Mouse (Mus musculus): ENCODE measurements around the gene Prg2. TPM values are rescaled to one million over a fixed set of nuclear protein-coding genes. Genes with fewer than 3 reads are reported as not detected.

Prg2 gene
- polyA plus RNA-seq, 1 experiment = not detected

DNA sequence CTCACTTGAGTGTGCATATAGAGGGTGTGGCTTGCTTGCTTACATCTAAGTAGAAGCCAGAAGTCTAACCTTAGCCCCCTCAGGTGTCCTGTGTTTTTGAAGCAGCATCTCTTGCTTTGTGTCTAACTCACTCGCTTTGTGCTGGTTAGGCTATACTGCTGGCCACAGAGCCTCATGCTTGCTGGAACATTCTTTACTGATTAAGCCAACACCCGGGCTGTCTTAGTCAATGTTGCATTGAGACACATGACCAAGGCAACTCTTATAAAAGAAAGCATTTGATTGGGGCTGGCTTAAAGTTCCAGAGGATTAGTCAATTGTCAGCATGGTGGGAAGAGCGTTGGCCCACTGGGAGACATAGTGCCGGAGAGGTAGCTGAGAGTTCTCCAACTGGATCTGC is 38.5 kb upstream of the Prg2 start:
- Histone ChIP-seq H3K79me3 (ENCODE audit: low read depth) (no peaks in the 10 kb centered on the region), H3K36me3 (ENCODE audit: control insufficient read depth, insufficient read depth) (no peaks in the 10 kb centered on the region)
- TF ChIP-seq CTCF (IDR thresholded peaks at IDR 0.05; ENCODE audit: control insufficient read depth, insufficient read depth, insufficient read length) (no peak), MAX (IDR thresholded peaks at IDR 0.05) (no peak), USF1 (IDR thresholded peaks at IDR 0.05; ENCODE audit: low read depth) (no peak), MYOG (IDR thresholded peaks at IDR 0.05; ENCODE audit: control insufficient read depth, extremely low read depth, insufficient read length) (no peak), CEBPB (IDR thresholded peaks at IDR 0.05; ENCODE audit: low read depth) (no peak), MYOD1 (IDR thresholded peaks at IDR 0.05; ENCODE audit: control insufficient read depth, insufficient read length, low read depth) (no peak), FOSL1 (IDR thresholded peaks at IDR 0.05; ENCODE audit: insufficient read depth, low read length, poor library complexity, severe bottlenecking) (no peak)

DNA sequence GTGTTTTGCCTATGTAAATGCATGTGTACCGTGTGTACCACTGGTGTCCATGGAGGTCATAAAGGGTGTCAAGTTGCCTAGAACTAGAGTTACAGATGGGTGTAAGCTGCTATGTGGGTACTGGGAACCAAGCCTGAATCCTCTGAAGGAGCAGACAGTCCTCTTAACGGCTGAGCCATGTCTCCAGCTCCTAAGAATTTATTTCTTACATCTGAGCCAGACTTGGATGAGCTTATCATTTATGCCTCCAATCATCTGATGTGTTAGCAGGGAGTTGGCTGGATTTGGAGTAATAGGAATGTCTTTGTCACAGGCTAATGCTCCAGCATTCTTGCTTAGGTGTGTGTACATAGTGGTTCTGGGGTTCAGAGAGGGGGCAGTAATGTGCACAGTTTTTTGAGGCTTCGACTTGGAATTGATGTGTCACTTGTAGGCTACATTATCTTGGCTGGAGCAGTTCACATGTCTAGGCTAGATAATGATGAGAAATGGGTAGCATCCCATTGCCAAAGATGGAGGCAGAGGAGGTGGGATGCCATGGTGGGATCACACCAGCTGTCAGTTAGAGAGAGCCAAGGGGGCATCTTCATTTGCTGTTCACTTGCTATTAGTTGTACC is 33.0 kb upstream of the Prg2 start:
- no peaks in the 10 kb centered on the region for H3K36me3 ChIP-seq (ENCODE audit: control insufficient read depth, insufficient read depth)
- H3K79me3 ChIP-seq (ENCODE audit: low read depth) = no peaks in the 10 kb centered on the region

More for the DNA sequence above, 38.5 kb upstream of the Prg2 start:
- Histone ChIP-seq H3ac (ENCODE audit: control insufficient read depth, insufficient read length, low read depth) (no peak overlapping the region), H3K27me3 (ENCODE audit: control insufficient read depth, insufficient read depth, insufficient read length) (no peaks in the 10 kb centered on the region), H3K79me2 (ENCODE audit: control insufficient read depth, insufficient read depth) (no peaks in the 10 kb centered on the region), H3K4me3 (ENCODE audit: insufficient read depth, poor library complexity, severe bottlenecking) (no peak overlapping the region)

DNA sequence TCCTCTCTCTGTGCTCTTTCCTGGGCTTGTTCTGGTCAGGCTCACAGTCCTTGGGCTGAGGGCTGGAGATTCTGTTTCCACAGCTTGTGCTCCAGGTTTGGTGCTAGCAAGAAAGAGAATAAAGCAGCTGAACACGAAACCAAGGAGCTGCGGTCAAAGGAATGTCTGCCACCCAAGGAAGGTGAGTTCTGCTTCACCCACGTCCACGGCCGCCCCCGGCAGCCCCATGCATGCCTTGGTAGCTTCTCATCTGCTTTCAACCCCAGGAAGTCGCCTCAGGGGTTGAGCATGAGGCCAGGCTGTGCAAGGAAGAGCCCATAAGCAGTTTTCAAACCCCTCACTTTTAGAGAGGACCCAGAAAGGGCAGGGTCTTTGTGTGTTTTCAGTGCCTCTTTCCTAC is 32.0 kb upstream of the Prg2 start:
- Histone ChIP-seq H3K27me3 (ENCODE audit: control insufficient read depth, insufficient read depth, insufficient read length) (no peaks in the 10 kb centered on the region), H3K79me3 (ENCODE audit: low read depth) (no peaks in the 10 kb centered on the region), H3K36me3 (ENCODE audit: control insufficient read depth, insufficient read depth) (no peaks in the 10 kb centered on the region), H3K4me3 (ENCODE audit: insufficient read depth, poor library complexity, severe bottlenecking) (no peak overlapping the region), H3K79me2 (ENCODE audit: control insufficient read depth, insufficient read depth) (no peaks in the 10 kb centered on the region), H3ac (ENCODE audit: control insufficient read depth, insufficient read length, low read depth) (no peak overlapping the region)
- no peak for TF ChIP-seq MYOG (IDR thresholded peaks at IDR 0.05; ENCODE audit: control insufficient read depth, extremely low read depth, insufficient read length)
- TF ChIP-seq USF1 (IDR thresholded peaks at IDR 0.05; ENCODE audit: low read depth) = no peak
- no peak for TF ChIP-seq CEBPB (IDR thresholded peaks at IDR 0.05; ENCODE audit: low read depth)
- no peak for TF ChIP-seq FOSL1 (IDR thresholded peaks at IDR 0.05; ENCODE audit: insufficient read depth, low read length, poor library complexity, severe bottlenecking)
- no peak for TF ChIP-seq MAX (IDR thresholded peaks at IDR 0.05)
- no peak for TF ChIP-seq CTCF (IDR thresholded peaks at IDR 0.05; ENCODE audit: control insufficient read depth, insufficient read depth, insufficient read length)
- no peak for TF ChIP-seq MYOD1 (IDR thresholded peaks at IDR 0.05; ENCODE audit: control insufficient read depth, insufficient read length, low read depth)

More for the DNA sequence above, 33.0 kb upstream of the Prg2 start:
- Histone ChIP-seq H3K79me2 (ENCODE audit: control insufficient read depth, insufficient read depth) (no peaks in the 10 kb centered on the region), H3ac (ENCODE audit: control insufficient read depth, insufficient read length, low read depth) (no peak overlapping the region), H3K27me3 (ENCODE audit: control insufficient read depth, insufficient read depth, insufficient read length) (no peaks in the 10 kb centered on the region), H3K4me3 (ENCODE audit: insufficient read depth, poor library complexity, severe bottlenecking) (no peak overlapping the region)
- TF ChIP-seq FOSL1 (IDR thresholded peaks at IDR 0.05; ENCODE audit: insufficient read depth, low read length, poor library complexity, severe bottlenecking) = no peak
- TF ChIP-seq MYOG (IDR thresholded peaks at IDR 0.05; ENCODE audit: control insufficient read depth, extremely low read depth, insufficient read length) = no peak
- TF ChIP-seq MAX (IDR thresholded peaks at IDR 0.05) = no peak
- TF ChIP-seq USF1 (IDR thresholded peaks at IDR 0.05; ENCODE audit: low read depth) = no peak
- no peak for TF ChIP-seq CEBPB (IDR thresholded peaks at IDR 0.05; ENCODE audit: low read depth)
- no peak for TF ChIP-seq MYOD1 (IDR thresholded peaks at IDR 0.05; ENCODE audit: control insufficient read depth, insufficient read length, low read depth)
- TF ChIP-seq CTCF (IDR thresholded peaks at IDR 0.05; ENCODE audit: control insufficient read depth, insufficient read depth, insufficient read length) = no peak

GRCm38 (mm10) chr2:84948721-84949120 is 31.5 kb upstream of the Prg2 start:
- no peak for TF ChIP-seq CEBPB (IDR thresholded peaks at IDR 0.05; ENCODE audit: low read depth)
- no peak for TF ChIP-seq FOSL1 (IDR thresholded peaks at IDR 0.05; ENCODE audit: insufficient read depth, low read length, poor library complexity, severe bottlenecking)
- no peak for TF ChIP-seq MYOG (IDR thresholded peaks at IDR 0.05; ENCODE audit: control insufficient read depth, extremely low read depth, insufficient read length)
- no peak for TF ChIP-seq MAX (IDR thresholded peaks at IDR 0.05)
- TF ChIP-seq CTCF (IDR thresholded peaks at IDR 0.05; ENCODE audit: control insufficient read depth, insufficient read depth, insufficient read length) = no peak
- TF ChIP-seq MYOD1 (IDR thresholded peaks at IDR 0.05; ENCODE audit: control insufficient read depth, insufficient read length, low read depth) = no peak
- TF ChIP-seq USF1 (IDR thresholded peaks at IDR 0.05; ENCODE audit: low read depth) = no peak
- Histone ChIP-seq H3K27me3 (ENCODE audit: control insufficient read depth, insufficient read depth, insufficient read length) (no peaks in the 10 kb centered on the region), H3K36me3 (ENCODE audit: control insufficient read depth, insufficient read depth) (no peaks in the 10 kb centered on the region), H3ac (ENCODE audit: control insufficient read depth, insufficient read length, low read depth) (no peak overlapping the region), H3K4me3 (ENCODE audit: insufficient read depth, poor library complexity, severe bottlenecking) (no peak overlapping the region), H3K79me3 (ENCODE audit: low read depth) (no peaks in the 10 kb centered on the region), H3K79me2 (ENCODE audit: control insufficient read depth, insufficient read depth) (no peaks in the 10 kb centered on the region)

DNA sequence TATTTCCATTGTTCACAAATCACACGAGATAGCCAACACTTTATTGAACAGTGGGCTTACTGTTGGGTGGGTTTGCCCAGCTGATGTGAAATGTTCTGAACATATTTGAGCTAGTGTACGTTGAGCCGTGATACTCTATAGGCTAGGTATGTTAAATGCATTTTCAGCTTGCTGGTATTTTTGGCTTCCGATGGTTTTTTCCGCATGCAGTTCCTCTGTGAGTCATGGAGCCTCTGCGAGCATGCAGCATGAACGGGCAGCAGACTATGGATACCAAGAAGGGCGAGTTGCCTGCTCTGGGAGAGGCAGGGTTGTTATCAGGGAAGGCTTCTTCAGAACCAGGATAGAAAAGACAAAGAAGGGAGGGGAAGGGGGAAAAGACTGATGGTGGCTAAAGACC is 29.2 kb upstream of the Prg2 start:
- Histone ChIP-seq H3K79me3 (ENCODE audit: low read depth) (no peaks in the 10 kb centered on the region), H3K27me3 (ENCODE audit: control insufficient read depth, insufficient read depth, insufficient read length) (no peaks in the 10 kb centered on the region), H3K4me3 (ENCODE audit: insufficient read depth, poor library complexity, severe bottlenecking) (no peak overlapping the region), H3K79me2 (ENCODE audit: control insufficient read depth, insufficient read depth) (no peaks in the 10 kb centered on the region), H3K36me3 (ENCODE audit: control insufficient read depth, insufficient read depth) (no peaks in the 10 kb centered on the region), H3ac (ENCODE audit: control insufficient read depth, insufficient read length, low read depth) (no peak overlapping the region)
- TF ChIP-seq CEBPB (IDR thresholded peaks at IDR 0.05; ENCODE audit: low read depth) (no peak), CTCF (IDR thresholded peaks at IDR 0.05; ENCODE audit: control insufficient read depth, insufficient read depth, insufficient read length) (no peak), MYOG (IDR thresholded peaks at IDR 0.05; ENCODE audit: control insufficient read depth, extremely low read depth, insufficient read length) (no peak), MAX (IDR thresholded peaks at IDR 0.05) (no peak), USF1 (IDR thresholded peaks at IDR 0.05; ENCODE audit: low read depth) (no peak), MYOD1 (IDR thresholded peaks at IDR 0.05; ENCODE audit: control insufficient read depth, insufficient read length, low read depth) (no peak), FOSL1 (IDR thresholded peaks at IDR 0.05; ENCODE audit: insufficient read depth, low read length, poor library complexity, severe bottlenecking) (no peak)

Measured in C2C12 (cell line).